30 mouse cellular contexts compared by ENCODE assay signal in genomic region chr10:117698313-117699138, GRCm38 (mm10).
"Had no signal": no experiment of that assay in that cellular context is flagged by ENCODE, and none has a peak within 500 bp of the region (broad histone marks: within the 10 kb centered on the region; RNA-seq: fewer than 3 reads in every experiment).

No protein-coding gene starts in this region.

- H3K27ac ChIP-seq: heart, embryonic 10.5 days; heart, embryonic 13.5 days; heart, embryonic 15.5 days; hindbrain, embryonic 10.5 days; hindbrain, embryonic 12.5 days; hindbrain, embryonic 13.5 days; hindbrain, embryonic 14.5 days; hindbrain, embryonic 15.5 days; hindbrain, postnatal 0 days; intestine, embryonic 15.5 days; kidney, embryonic 15.5 days; kidney, postnatal 0 days; layer of hippocampus, adult 2 months; left cerebral cortex, adult 2 months had no signal

- H3K27me3 ChIP-seq: heart, embryonic 12.5 days; heart, embryonic 13.5 days; heart, embryonic 15.5 days; hindbrain, embryonic 12.5 days; hindbrain, embryonic 13.5 days; hindbrain, embryonic 15.5 days; intestine, embryonic 15.5 days; kidney, embryonic 15.5 days had no signal

- H3K4me3 ChIP-seq: heart, embryonic 10.5 days; heart, embryonic 12.5 days; heart, embryonic 13.5 days; heart, embryonic 15.5 days; hindbrain, embryonic 10.5 days; hindbrain, embryonic 12.5 days; hindbrain, embryonic 13.5 days; hindbrain, embryonic 15.5 days; intestine, embryonic 15.5 days; kidney, embryonic 15.5 days; layer of hippocampus, adult 2 months; left cerebral cortex, adult 2 months had no signal

- DNase-seq: heart, postnatal 10 days; heart, postnatal 14 days; heart, postnatal 36 days; heart, postnatal 4 days; kidney, adult 11 months; kidney, adult 18-20 months; kidney, adult 2 months; kidney, adult 8-10 months; kidney, adult 9 months; kidney, postnatal 14 days; kidney, postnatal 25 days; kidney, postnatal 36 days; kidney, postnatal 4 days; layer of hippocampus, adult 9-11 months; layer of hippocampus, postnatal 36 days had no signal

- H3K9me3 ChIP-seq: heart, embryonic 10.5 days; heart, embryonic 12.5 days; heart, embryonic 13.5 days; heart, embryonic 15.5 days; hindbrain, embryonic 10.5 days; hindbrain, embryonic 12.5 days; hindbrain, embryonic 13.5 days; hindbrain, embryonic 15.5 days; intestine, embryonic 15.5 days; kidney, embryonic 15.5 days had no signal

- H3K4me1 ChIP-seq: heart, embryonic 10.5 days; heart, embryonic 12.5 days; heart, embryonic 13.5 days; heart, embryonic 15.5 days; hindbrain, embryonic 10.5 days; hindbrain, embryonic 12.5 days; hindbrain, embryonic 13.5 days; hindbrain, embryonic 15.5 days; intestine, embryonic 15.5 days; kidney, embryonic 15.5 days had no signal

- H3K9ac ChIP-seq: heart, embryonic 12.5 days; heart, embryonic 13.5 days; heart, embryonic 15.5 days; hindbrain, embryonic 12.5 days; hindbrain, embryonic 13.5 days; hindbrain, embryonic 14.5 days; hindbrain, embryonic 15.5 days; intestine, embryonic 15.5 days; kidney, embryonic 15.5 days had no signal
